Mouse (Mus musculus) lung, embryonic 15.5 days (tissue): ENCODE results near the gene Il9r. TPM values are rescaled to one million over a fixed set of nuclear protein-coding genes. Genes with fewer than 3 reads are reported as not detected.
"Not testable (repeated sequence)": the region's sequence is repeated elsewhere in the genome, so short reads cannot be mapped to it uniquely, and the experiment has no call there.

ENCODE experiments used
- ATAC-seq: fragments of 200-750 bp; cut with Nextera tagmentation; 2 replicates; pipeline ENCODE4 v1.8.0; 2017; ENCODE audit warnings: moderate number of reproducible peaks, borderline replicate concordance; ENCODE audit not compliant: low FRiP score, low TSS enrichment; ENCODE audit errors: extremely low read depth
- H3K27ac ChIP-seq: fragments of 300-500 bp; sonication (generic); 2 replicates; pipeline ENCODE4 v1.5.1; 2015; ENCODE audit warnings: moderate library complexity, mild to moderate bottlenecking, inconsistent platforms
- H3K27me3 ChIP-seq: fragments of 300-500 bp; sonication (generic); 2 replicates; pipeline ENCODE4 v1.6.1; 2015; ENCODE audit warnings: inconsistent platforms
- H3K36me3 ChIP-seq: fragments of 300-500 bp; sonication (generic); 2 replicates; pipeline ENCODE4 v1.6.1; 2015; ENCODE audit warnings: inconsistent platforms
- H3K4me1 ChIP-seq: fragments of 300-500 bp; sonication (generic); 2 replicates; pipeline ENCODE4 v1.6.1; 2015; ENCODE audit warnings: inconsistent platforms
- H3K4me2 ChIP-seq: fragments of 300-500 bp; sonication (generic); 2 replicates; pipeline ENCODE4 v1.6.1; 2015; ENCODE audit warnings: inconsistent platforms, mild to moderate bottlenecking, moderate library complexity
- H3K4me3 ChIP-seq: fragments of 300-500 bp; sonication (generic); 2 replicates; pipeline ENCODE4 v1.5.1; 2015; ENCODE audit warnings: mild to moderate bottlenecking, inconsistent platforms
- H3K9ac ChIP-seq: fragments of 300-500 bp; sonication (generic); 2 replicates; pipeline ENCODE4 v1.6.1; 2015; ENCODE audit warnings: inconsistent platforms
- H3K9me3 ChIP-seq: fragments of 300-500 bp; sonication (generic); 2 replicates; pipeline ENCODE4 v1.6.1; 2016; ENCODE audit warnings: inconsistent platforms
- WGBS: fragments of 180-500 bp; shearing (Covaris S2); methylation state at CpG from one replicate; pipeline ENCODE4 v1.1.7; 2015; 5-methylcytosine and 5-hydroxymethylcytosine counted together
- polyA plus RNA-seq: library from polyadenylated mRNA; unstranded; fragments of >200 nt; fragmentation: Nextera tagmentation; extraction: Ambion mirVana; gene quantifications from 2 replicates; pipeline ENCODE4 v1.2.1, GENCODE M21; 2015

The Il9r gene
- polyA plus RNA-seq, 1 experiment from 2014 or later, result 0.45 TPM

DNA sequence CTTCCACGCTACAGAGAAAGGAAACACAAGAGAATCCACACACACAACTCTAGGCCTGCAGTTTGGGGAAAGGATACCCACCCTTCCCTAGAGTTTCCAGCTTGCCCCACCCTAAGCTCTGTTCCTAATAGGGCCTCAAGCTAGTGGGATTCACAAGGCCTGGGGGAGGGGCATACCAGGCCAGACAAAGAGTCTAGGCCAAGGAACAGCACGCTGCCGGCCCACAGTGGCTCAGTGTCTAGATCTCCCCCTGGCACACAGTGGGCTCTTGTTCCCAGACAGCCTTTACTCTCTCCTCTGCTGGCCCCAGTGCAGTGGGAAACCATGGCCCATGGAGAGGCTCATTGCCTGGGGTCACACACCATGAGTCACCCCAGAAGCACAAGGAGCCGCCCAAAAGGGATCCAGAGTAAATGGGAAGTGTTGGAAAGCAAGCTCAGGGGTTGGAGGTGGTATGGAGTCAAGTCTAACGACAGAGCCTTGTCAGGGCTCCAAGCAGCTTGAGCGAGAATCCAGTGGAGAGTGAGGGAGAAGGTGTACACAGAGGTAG is 18.5 kb upstream of the Il9r start:
- no peak overlapping the region for H3K4me3 ChIP-seq
- no peaks in the 10 kb centered on the region for H3K27me3 ChIP-seq
- H3K27ac ChIP-seq, result no peak overlapping the region
- no peaks in the 10 kb centered on the region for H3K9me3 ChIP-seq
- ATAC-seq, result no peak
- peaks cover 43% of the 10 kb centered on the region for H3K4me1 ChIP-seq
- no peak overlapping the region for H3K9ac ChIP-seq
- WGBS, result 51% methylated on average over 6 of the region's 6 CpGs
- peaks cover 28% of the 10 kb centered on the region for H3K36me3 ChIP-seq
- H3K4me2 ChIP-seq, result no peak overlapping the region

DNA sequence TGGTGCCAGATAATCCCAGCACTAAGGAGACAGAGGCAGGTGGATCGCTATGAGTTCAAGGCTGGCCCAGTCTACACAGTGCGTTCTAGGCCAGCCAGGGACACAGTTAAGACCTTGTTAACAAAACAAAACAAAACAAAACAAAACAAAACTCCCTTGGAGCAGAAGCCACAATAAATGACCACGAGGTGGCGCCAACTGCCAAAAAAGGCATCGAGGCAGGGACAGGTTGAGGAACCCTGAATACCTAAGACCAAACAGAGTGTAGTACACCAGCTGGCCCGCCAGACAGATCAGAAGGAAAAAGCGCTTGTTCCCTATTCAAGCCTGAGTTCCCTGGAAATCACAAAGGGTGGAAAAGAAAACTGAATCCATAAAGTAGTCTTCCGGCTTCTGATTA is 16.8 kb upstream of the Il9r start:
- no peaks in the 10 kb centered on the region for H3K9me3 ChIP-seq
- H3K9ac ChIP-seq, result no peak overlapping the region
- H3K36me3 ChIP-seq, result peaks cover 45% of the 10 kb centered on the region
- ATAC-seq, result no peak
- no peaks in the 10 kb centered on the region for H3K27me3 ChIP-seq
- H3K4me3 ChIP-seq, result no peak overlapping the region
- H3K27ac ChIP-seq, result no peak overlapping the region
- no peak overlapping the region for H3K4me2 ChIP-seq
- 27% methylated on average over 8 of the region's 8 CpGs for WGBS
- peaks cover 29% of the 10 kb centered on the region for H3K4me1 ChIP-seq

DNA sequence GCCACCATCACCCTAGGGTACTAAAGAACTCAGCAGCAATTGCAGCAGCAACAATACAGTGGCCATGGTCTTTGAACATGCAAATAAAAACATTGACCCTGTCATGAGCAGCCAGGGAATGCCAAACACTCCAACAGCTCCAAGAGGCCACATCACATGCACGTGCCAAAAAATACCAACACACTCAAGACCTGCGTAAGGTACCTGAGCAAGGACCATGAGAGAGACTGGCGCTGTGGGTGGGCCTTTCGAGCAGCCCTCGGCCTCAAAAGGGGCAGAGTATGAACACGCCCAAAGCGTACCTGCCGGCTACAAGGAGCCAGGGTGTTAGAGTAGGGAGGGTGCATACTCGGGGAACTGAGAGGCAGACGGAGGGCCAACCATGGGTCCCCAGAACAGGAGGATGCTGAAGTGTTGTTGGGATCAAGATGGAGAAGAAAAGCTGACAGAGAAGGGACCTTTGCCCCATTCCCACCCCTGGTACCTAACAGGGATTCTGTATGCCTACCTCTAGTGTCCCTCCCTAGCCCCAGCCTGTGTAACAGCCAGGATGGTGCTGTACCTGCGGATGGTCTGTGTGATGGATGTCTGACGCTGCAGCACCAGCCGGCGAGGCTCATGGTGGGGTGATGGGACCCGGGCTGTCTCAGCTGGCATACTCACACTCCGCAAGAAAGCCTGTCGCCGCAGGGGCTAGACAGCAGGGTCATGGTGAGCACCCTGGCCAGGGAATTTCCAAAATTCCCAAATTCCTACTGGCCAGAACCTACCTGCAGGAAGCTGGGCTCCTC is 15.5 kb upstream of the Il9r start:
- no peak overlapping the region for H3K9ac ChIP-seq
- no peak overlapping the region for H3K4me3 ChIP-seq
- H3K36me3 ChIP-seq, result peaks cover 58% of the 10 kb centered on the region
- 85% methylated on average over 18 of the region's 18 CpGs for WGBS
- ATAC-seq, result no peak
- no peak overlapping the region for H3K4me2 ChIP-seq
- H3K27ac ChIP-seq, result no peak overlapping the region
- H3K9me3 ChIP-seq, result no peaks in the 10 kb centered on the region
- no peaks in the 10 kb centered on the region for H3K27me3 ChIP-seq
- H3K4me1 ChIP-seq, result peaks cover 22% of the 10 kb centered on the region

DNA sequence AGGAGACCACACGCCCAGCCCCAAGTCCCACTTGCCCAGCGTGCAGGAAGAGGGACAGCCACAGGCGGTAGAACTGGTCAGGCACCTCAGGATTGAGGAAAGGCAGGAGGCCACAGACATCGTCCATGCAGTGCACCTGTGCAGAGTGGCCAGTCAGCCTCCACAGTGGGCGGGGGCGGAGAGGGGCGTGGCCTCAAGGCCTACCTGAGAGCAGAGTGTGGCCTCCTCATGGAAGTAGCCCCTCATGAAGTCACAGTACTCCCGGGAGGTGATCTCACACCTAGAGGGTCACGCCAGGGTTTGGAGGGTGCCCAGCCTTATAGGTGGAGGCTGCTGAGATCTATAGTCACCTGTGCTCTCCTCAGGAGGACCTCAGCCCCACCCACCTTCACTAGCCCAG is 10.5 kb upstream of the Il9r start:
- no peaks in the 10 kb centered on the region for H3K27me3 ChIP-seq
- H3K36me3 ChIP-seq, result peaks cover 82% of the 10 kb centered on the region
- no peak for ATAC-seq
- no peak overlapping the region for H3K27ac ChIP-seq
- peaks cover 6% of the 10 kb centered on the region for H3K4me1 ChIP-seq
- H3K4me3 ChIP-seq, result no peak overlapping the region
- no peak overlapping the region for H3K4me2 ChIP-seq
- 80% methylated on average over 9 of the region's 9 CpGs for WGBS
- H3K9ac ChIP-seq, result no peak overlapping the region
- no peaks in the 10 kb centered on the region for H3K9me3 ChIP-seq

DNA sequence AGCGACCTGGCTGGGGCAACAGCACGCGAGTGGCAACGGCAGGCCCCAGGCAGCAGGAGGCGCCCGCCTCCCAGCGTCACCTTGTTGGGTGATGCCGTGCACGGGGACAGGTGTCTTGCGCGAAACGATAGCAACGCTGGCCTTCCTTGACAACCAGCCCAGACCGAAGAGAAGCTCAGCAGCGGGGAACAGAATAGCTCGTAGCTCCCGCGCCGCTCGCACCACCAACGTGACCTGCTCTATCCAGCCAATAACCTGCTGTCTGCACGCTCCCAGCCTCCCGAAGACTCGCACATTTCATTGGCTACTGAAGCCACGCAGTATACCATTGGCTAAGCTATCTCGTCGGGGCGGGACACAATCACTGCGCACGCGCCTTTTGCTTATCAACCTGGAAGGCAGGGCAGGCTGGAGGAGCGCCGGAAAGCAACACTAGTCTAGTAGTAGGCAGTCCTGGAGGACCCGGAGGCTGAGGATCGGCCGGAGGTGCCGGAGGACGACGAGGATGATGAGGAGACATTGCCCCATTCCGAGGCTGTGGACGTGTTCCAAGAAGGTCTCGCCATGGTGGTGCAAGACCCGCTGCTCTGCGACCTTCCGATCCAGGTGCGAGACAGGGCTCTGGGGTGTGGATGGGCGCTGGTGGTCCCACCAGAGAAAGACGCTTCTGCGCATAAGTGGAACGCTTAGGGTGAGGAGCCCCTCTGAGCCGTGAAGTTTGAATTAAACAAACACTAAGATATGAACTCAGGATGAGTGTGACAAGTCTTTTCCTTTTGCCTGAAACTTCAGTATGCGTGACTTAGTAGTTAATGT is 5.2 kb upstream of the Il9r start, which contains the start of gene Snrnp25:
Gene Snrnp25, plus strand, starts transcription at position 358 of the 816 bp plus-strand sequence.
- Histone ChIP-seq H3K27me3 (no peaks in the 10 kb centered on the region), H3K9me3 (no peaks in the 10 kb centered on the region), H3K4me1 (peaks cover 11% of the 10 kb centered on the region), H3K36me3 (peaks cover 29% of the 10 kb centered on the region), H3K4me3 (peak within 1 kb of the TSS; percentile 74), H3K4me2 (peak within 1 kb of the TSS; percentile 85), H3K9ac (peak within 1 kb of the TSS; percentile 72), H3K27ac (peak within 1 kb of the TSS; percentile 37; the same call in 1 of the 2 replicates)
- WGBS, result under 1% methylated on average over 52 of the region's 52 CpGs
- peak; percentile 100 for ATAC-seq

DNA sequence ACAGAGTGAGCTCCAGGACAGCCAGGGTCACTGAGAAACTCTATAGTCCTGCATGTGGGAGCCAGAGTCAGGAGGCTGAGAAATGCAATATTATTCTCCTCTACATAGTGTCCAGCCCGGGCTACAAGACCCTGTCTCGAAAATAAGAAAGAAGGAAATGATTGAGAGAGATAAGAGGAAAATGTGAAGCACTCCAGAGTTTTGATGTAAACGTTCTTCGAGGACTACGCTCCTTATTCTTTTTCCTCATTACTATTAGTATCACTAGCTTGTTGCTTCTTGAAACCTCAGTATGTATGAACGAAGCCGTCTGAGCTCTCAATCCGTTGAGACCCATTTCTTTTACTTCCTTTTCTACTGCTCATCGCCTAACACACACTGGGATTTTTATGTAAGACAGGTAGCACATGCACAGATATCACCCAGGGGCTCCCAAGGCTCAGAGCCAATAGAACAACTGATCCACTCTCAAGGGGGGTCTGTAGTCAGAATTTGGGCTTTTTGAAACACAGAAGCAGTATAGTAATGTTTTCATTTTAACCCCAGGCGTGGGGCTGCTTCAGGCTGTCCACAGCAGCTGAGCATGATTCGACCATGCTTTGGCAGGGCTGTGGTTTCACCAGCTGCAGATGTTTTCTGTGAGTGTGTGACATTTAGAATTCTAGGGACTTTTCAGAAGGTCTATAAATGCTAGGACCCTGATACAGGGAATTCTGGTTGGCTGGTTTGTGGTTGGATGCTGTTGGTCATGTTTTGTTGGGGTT is 2.0 kb upstream of the Il9r start:
- Histone ChIP-seq H3K4me3 (no peak overlapping the region), H3K4me1 (peaks cover 11% of the 10 kb centered on the region), H3K27ac (no peak overlapping the region), H3K9ac (no peak overlapping the region), H3K36me3 (no peaks in the 10 kb centered on the region), H3K9me3 (no peaks in the 10 kb centered on the region), H3K27me3 (no peaks in the 10 kb centered on the region), H3K4me2 (no peak overlapping the region)
- no peak for ATAC-seq
- WGBS, result 64% methylated on average over 11 of the region's 11 CpGs

DNA sequence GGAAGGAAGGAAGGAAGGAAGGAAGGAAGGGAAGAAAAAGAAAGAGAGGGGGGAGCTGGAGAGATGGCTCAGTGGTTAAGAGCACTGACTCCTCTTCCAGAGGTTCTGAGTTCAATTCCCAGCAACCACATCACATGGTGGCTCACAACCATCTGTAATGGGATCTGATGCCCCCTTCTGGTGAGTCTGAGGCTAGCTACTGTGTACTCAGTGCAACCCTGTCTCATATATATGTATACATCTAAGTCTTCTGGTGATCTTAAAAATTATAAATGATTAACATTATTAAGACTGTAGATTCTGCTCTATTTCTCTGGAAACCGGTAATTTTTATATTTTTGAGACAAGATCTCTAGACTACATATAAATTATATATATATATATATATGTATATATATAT is 913 bp upstream of the Il9r start:
- H3K27ac ChIP-seq, result not testable (repeated sequence)
- 64% methylated on average over 1 of the region's 1 CpGs for WGBS

DNA sequence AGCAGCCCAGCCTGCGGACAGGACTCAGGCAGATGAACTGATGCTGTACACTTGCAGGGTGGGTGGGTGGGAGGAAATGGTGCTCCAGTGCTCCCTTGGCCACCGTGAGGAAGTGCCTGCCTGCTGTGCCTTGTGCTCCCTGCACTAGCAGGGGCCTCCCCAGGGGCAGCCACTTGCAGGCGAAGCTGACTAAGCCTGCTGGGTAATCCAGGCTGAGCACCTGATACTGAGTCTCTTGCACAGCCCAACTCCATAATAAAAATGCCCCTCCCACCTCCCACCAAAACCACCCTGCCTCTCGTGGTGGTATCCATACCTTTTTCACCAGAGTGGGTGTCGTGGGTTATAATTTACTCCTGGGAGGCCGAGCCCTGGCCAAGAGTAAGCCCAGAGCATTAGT is 849 bp downstream of the Il9r start:
- 44% methylated on average over 6 of the region's 6 CpGs for WGBS
- no peak for ATAC-seq

More for the DNA sequence above, 913 bp upstream of the Il9r start:
- ATAC-seq, H3K4me1 ChIP-seq, H3K27me3 ChIP-seq, H3K36me3 ChIP-seq, H3K4me3 ChIP-seq, H3K9ac ChIP-seq, H3K9me3 ChIP-seq, H3K4me2 ChIP-seq: not testable (repeated sequence)

DNA sequence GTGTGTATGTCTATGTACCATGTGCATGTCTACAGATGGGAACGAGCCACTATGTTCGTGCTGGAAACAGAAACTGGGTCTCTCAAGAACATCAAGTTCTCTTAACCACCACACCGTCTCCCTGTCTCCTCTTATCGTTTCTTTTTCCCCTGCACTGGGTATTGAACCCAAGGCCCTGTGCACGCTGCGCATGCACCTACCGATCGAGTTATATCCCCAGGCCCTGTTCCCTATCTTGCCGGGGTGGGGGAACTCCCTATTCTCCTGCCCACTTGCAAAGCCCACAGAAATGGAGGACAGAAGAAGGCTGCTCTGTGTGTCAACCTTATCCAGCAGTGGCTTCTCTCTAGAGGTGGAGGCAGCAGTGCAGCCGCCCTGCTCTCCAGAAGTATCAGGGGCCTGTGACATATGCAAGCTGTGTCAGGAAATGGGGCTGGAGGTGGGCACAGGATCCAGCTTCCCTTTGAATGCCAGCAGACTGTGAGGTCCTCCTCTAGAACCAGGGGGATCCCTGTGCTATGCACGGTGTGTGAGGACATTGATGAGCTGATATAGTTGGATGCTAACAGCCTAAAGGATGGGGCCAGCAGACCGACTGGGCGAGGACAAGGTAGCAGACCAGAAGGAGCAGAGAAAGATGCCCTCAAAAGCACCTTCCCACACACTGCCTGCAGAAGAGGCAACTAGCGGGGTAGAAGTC is 1.7 kb downstream of the Il9r start:
- Histone ChIP-seq H3K9ac (no peak overlapping the region), H3K36me3 (no peaks in the 10 kb centered on the region), H3K4me2 (no peak overlapping the region), H3K27me3 (no peaks in the 10 kb centered on the region; the same call in 1 of the 2 replicates), H3K27ac (no peak overlapping the region), H3K4me3 (no peak overlapping the region), H3K4me1 (no peaks in the 10 kb centered on the region), H3K9me3 (no peaks in the 10 kb centered on the region)
- 64% methylated on average over 14 of the region's 14 CpGs for WGBS
- ATAC-seq, result no peak

More for the DNA sequence above, 849 bp downstream of the Il9r start:
- H3K36me3 ChIP-seq, result no peaks in the 10 kb centered on the region
- H3K27me3 ChIP-seq, result no peaks in the 10 kb centered on the region; the same call in 1 of the 2 replicates
- H3K9ac ChIP-seq, result no peak overlapping the region
- H3K27ac ChIP-seq, result no peak overlapping the region
- H3K4me1 ChIP-seq, result no peaks in the 10 kb centered on the region
- H3K9me3 ChIP-seq, result no peaks in the 10 kb centered on the region
- no peak overlapping the region for H3K4me2 ChIP-seq
- H3K4me3 ChIP-seq, result no peak overlapping the region

DNA sequence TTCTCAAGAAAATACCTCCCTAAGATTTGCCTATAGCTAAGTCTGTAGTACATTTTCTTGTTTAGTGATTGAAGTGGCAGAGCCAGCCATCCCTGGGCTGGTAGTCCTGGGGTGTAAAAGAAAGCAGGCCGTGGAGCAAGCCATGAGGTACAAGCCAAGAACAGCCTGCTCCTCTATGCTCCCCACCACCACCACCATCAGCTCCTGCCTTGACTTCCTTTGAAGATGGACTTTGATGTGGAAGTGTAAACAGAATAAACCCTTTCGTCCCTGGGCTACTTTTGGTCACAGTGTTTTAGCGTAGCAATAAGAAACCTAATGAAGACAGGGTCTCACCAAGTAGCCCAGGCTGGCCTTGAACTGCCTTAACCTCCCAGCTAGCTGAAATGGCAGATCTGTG is 2.3 kb downstream of the Il9r start:
- H3K4me1 ChIP-seq, result no peaks in the 10 kb centered on the region
- H3K36me3 ChIP-seq, result no peaks in the 10 kb centered on the region
- no peak overlapping the region for H3K9ac ChIP-seq
- no peaks in the 10 kb centered on the region; the same call in 1 of the 2 replicates for H3K27me3 ChIP-seq
- 26% methylated on average over 3 of the region's 3 CpGs for WGBS
- no peaks in the 10 kb centered on the region for H3K9me3 ChIP-seq
- H3K4me2 ChIP-seq, result no peak overlapping the region
- no peak overlapping the region for H3K27ac ChIP-seq
- no peak overlapping the region for H3K4me3 ChIP-seq
- ATAC-seq, result no peak

DNA sequence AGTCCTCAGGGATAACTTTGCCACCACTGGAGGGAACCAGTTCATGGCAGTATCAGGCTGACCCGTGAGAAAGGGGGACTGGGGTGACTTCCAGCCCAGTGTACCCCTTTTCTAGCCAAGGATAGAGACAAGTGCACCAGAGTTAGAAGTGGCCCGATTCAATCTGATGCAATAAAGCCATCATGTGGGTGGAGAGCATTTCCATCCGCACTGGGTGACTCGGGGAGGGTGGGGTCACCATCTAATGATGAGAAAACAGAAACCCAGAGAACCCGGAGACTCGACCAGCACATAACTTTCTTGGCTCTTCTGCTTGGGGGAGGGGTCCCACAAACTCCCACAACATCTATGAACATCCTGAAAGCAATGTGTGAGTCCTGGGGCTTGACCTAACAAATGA is 3.4 kb downstream of the Il9r start:
- WGBS, result 62% methylated on average over 6 of the region's 6 CpGs
- Histone ChIP-seq H3K27ac (no peak overlapping the region), H3K36me3 (no peaks in the 10 kb centered on the region), H3K27me3 (no peaks in the 10 kb centered on the region; the same call in 1 of the 2 replicates), H3K9me3 (no peaks in the 10 kb centered on the region), H3K4me3 (no peak overlapping the region), H3K4me1 (no peaks in the 10 kb centered on the region), H3K9ac (no peak overlapping the region), H3K4me2 (no peak overlapping the region)
- no peak for ATAC-seq
